Mouse (Mus musculus) stomach, postnatal 0 days (tissue): ENCODE results near the gene Pts.

Source experiments
- CTCF ChIP-seq: IDR thresholded peaks from 2 replicates; pipeline ENCODE4 v1.5.1; 2016; ENCODE audit warnings: antibody characterized with exemption, low read depth, mild to moderate bottlenecking, moderate library complexity
- EP300 ChIP-seq: optimal IDR thresholded peaks from 2 replicates; pipeline ENCODE3; 2016; ENCODE audit warnings: antibody characterized with exemption

DNA sequence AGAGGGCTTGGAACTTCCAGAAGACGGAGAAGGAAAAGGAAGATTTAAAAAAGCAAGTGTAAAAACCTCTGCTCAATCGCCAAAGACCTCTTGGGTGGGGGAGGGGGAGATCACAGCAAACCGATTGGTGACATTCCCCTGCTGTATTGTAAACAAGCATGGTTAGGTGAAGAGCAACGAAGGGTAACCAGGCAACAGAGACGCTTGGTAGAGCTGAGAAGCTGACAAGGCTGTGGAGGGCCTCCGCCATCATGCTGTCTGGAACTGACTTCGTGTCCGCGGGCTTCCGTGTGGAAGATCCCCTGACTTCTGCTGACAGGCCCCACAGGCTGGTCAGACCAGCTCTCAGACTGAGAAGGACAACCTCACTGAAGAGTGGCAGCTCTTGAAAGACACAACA is 43.0 kb downstream of the Pts start:
- TF ChIP-seq CTCF = no peak
- TF ChIP-seq EP300 = no peak
